Mouse (Mus musculus) liver, embryonic 13.5 days (tissue): ENCODE measurements around the gene Nphp3. TPM values are rescaled to one million over a fixed set of nuclear protein-coding genes. Genes with fewer than 3 reads are reported as not detected.

ENCODE experiments used
- ATAC-seq: fragments of 200-750 bp; cut with Nextera tagmentation; 2 replicates; pipeline ENCODE4 v1.8.0; 2017; ENCODE audit warnings: low read depth, mild to moderate bottlenecking, moderate number of reproducible peaks, moderate library complexity
- DNase-seq: peaks from one replicate; pipeline ENCODE4 v3.0.0; 2022
- H3K27ac ChIP-seq: fragments of 300-500 bp; sonication (generic); 2 replicates; pipeline ENCODE4 v1.5.1; 2015; ENCODE audit warnings: moderate library complexity, mild to moderate bottlenecking, inconsistent platforms
- H3K27me3 ChIP-seq: fragments of 300-500 bp; sonication (generic); 2 replicates; pipeline ENCODE4 v1.6.1; 2015; ENCODE audit warnings: mild to moderate bottlenecking, inconsistent platforms
- H3K36me3 ChIP-seq: fragments of 300-500 bp; sonication (generic); 2 replicates; pipeline ENCODE4 v1.6.1; 2015; ENCODE audit warnings: mild to moderate bottlenecking, inconsistent platforms
- H3K4me1 ChIP-seq: fragments of 300-500 bp; sonication (generic); replicated peaks from 2 replicates; pipeline ENCODE4 v1.6.1; 2015; ENCODE audit warnings: inconsistent platforms
- H3K4me2 ChIP-seq: fragments of 300-500 bp; sonication (generic); 2 replicates; pipeline ENCODE4 v1.6.1; 2015; ENCODE audit warnings: inconsistent platforms, mild to moderate bottlenecking, moderate library complexity
- H3K4me3 ChIP-seq: fragments of 300-500 bp; sonication (generic); replicated peaks from 2 replicates; pipeline ENCODE4 v1.5.1; 2015; ENCODE audit warnings: mild to moderate bottlenecking, inconsistent platforms
- H3K9ac ChIP-seq: fragments of 300-500 bp; sonication (generic); 2 replicates; pipeline ENCODE4 v1.6.1; 2015; ENCODE audit warnings: mild to moderate bottlenecking, inconsistent platforms
- H3K9me3 ChIP-seq: fragments of 300-500 bp; sonication (generic); replicated peaks from 2 replicates; pipeline ENCODE4 v1.6.1; 2016; ENCODE audit warnings: inconsistent platforms
- WGBS: fragments of 180-500 bp; shearing (Covaris S2); methylation state at CpG from one replicate; pipeline ENCODE4 v1.1.7; 2015; ENCODE audit not compliant: insufficient replicate concordance; 5-methylcytosine and 5-hydroxymethylcytosine counted together
- polyA plus RNA-seq: library from polyadenylated mRNA; unstranded; fragments of >200 nt; fragmentation: Nextera tagmentation; extraction: Ambion mirVana; gene quantifications from 2 replicates; pipeline ENCODE4 v1.2.1, GENCODE M21; 2015

The Nphp3 gene
- polyA plus RNA-seq, 1 experiment from 2014 or later: 0.99 TPM

DNA sequence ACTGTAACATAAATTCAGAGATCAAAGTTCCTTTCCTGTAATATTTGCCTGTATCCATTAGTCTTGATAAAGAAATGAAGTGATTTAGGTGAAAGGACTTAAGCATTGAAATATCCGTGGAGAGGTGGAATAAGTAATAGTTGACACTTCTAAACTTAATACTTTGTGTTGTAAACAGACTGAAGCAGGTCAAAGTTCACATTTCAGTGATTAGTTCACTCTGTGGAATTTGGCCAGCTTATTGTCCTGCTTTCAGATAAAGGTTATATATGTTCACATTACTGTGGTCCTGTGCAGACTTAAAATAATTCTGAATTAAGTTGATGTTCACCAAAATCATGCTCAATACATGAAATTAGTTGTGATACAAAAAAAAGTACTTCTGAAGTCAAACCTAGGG is 62.2 kb downstream of the Nphp3 start:
- ATAC-seq: no peak
- H3K9me3 ChIP-seq: no peaks in the 10 kb centered on the region
- peaks cover 14% of the 10 kb centered on the region for H3K36me3 ChIP-seq
- no peaks in the 10 kb centered on the region for H3K27me3 ChIP-seq
- 22% methylated on average over 1 of the region's 1 CpGs for WGBS
- no peak overlapping the region for H3K27ac ChIP-seq
- H3K4me2 ChIP-seq: peak overlapping the region; percentile 28
- DNase-seq: no peak
- H3K9ac ChIP-seq: no peak overlapping the region
- peaks cover 24% of the 10 kb centered on the region for H3K4me1 ChIP-seq
- H3K4me3 ChIP-seq: 0 out of 2 replicates have a peak overlapping the region, but pooled peaks have one; percentile 14

- no peak overlapping the region for H3K4me2 ChIP-seq
- no peak overlapping the region for H3K4me3 ChIP-seq
- H3K27me3 ChIP-seq: no peaks in the 10 kb centered on the region
- no peaks in the 10 kb centered on the region for H3K36me3 ChIP-seq
- H3K4me1 ChIP-seq: peaks cover 8% of the 10 kb centered on the region; the same call in 1 of the 2 replicates
- H3K9me3 ChIP-seq: no peaks in the 10 kb centered on the region
- 41% methylated on average over 4 of the region's 4 CpGs for WGBS
- H3K27ac ChIP-seq: no peak overlapping the region
- ATAC-seq (no peak), DNase-seq (no peak)
- no peak overlapping the region for H3K9ac ChIP-seq
Observed at GRCm38 (mm10) chr9:104070241-104070640, 67.9 kb downstream of the Nphp3 start.

- no peak overlapping the region for H3K4me3 ChIP-seq
- 46% methylated on average over 8 of the region's 8 CpGs for WGBS
- DNase-seq (no peak), ATAC-seq (peak; percentile 67)
- 0 out of 2 replicates have a peak, but pooled peaks cover under 1% of the 10 kb centered on the region for H3K36me3 ChIP-seq
- no peak overlapping the region for H3K4me2 ChIP-seq
- peaks cover 8% of the 10 kb centered on the region; the same call in 1 of the 2 replicates for H3K4me1 ChIP-seq
- no peaks in the 10 kb centered on the region for H3K9me3 ChIP-seq
- H3K9ac ChIP-seq: no peak overlapping the region
- peak overlapping the region; percentile 47; the same call in 1 of the 2 replicates for H3K27ac ChIP-seq
- H3K27me3 ChIP-seq: no peaks in the 10 kb centered on the region
Observed at GRCm38 (mm10) chr9:104070863-104071604, 68.7 kb downstream of the Nphp3 start.

DNA sequence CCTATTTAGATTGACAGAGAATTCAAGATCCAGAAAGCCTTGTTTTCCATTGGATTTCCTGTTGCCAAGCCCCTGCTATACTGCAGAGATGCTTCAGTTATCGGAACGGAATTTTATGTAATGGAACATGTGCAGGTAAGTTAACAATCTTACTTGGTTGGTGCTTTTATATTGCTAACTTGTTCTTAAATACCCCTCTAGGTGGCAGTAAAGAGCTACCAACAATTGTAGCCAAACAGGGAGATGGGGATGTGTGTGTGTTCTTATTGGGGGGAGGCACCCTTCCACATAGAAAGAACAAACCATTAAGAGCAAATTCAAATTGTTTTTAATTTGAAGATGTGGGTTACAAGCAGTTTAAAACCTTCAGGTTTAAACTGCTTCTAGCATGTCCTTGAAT is 73.5 kb downstream of the Nphp3 start:
- H3K27me3 ChIP-seq: no peaks in the 10 kb centered on the region
- H3K36me3 ChIP-seq: 0 out of 2 replicates have a peak, but pooled peaks cover 3% of the 10 kb centered on the region
- H3K9me3 ChIP-seq: no peaks in the 10 kb centered on the region
- no peak overlapping the region for H3K4me2 ChIP-seq
- no peak overlapping the region for H3K27ac ChIP-seq
- H3K4me1 ChIP-seq: peaks cover 5% of the 10 kb centered on the region; the same call in 1 of the 2 replicates
- ATAC-seq: no peak
- 50% methylated on average over 2 of the region's 2 CpGs for WGBS
- no peak overlapping the region for H3K4me3 ChIP-seq
- no peak overlapping the region for H3K9ac ChIP-seq
- DNase-seq: no peak

DNA sequence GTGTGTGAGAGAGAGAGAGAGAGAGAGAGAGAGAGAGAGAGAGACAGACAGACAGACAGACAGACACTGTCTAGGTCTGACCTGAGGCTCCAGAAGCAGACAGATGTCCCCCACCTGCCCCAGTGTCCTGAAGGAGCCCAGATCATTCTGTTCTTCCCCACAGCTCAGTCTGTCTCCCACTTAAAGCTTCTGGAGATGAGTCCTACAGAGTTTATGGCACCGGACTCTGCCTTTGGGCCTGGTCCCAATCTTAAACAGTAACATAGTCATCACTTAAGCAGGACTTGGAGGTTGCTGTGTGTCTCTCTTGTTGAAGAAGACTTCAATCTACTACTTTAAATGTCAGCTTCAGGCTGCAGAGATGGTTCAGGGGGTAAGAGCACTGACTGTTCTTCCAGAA is 76.4 kb downstream of the Nphp3 start:
- no peak overlapping the region for H3K4me2 ChIP-seq
- H3K27ac ChIP-seq: no peak overlapping the region
- ATAC-seq (no peak), DNase-seq (no peak)
- WGBS: 90% methylated on average over 1 of the region's 1 CpGs
- no peaks in the 10 kb centered on the region for H3K9me3 ChIP-seq
- peaks cover 11% of the 10 kb centered on the region; the same call in 1 of the 2 replicates for H3K36me3 ChIP-seq
- H3K4me3 ChIP-seq: no peak overlapping the region
- H3K4me1 ChIP-seq: no peaks in the 10 kb centered on the region
- no peaks in the 10 kb centered on the region for H3K27me3 ChIP-seq
- no peak overlapping the region for H3K9ac ChIP-seq

DNA sequence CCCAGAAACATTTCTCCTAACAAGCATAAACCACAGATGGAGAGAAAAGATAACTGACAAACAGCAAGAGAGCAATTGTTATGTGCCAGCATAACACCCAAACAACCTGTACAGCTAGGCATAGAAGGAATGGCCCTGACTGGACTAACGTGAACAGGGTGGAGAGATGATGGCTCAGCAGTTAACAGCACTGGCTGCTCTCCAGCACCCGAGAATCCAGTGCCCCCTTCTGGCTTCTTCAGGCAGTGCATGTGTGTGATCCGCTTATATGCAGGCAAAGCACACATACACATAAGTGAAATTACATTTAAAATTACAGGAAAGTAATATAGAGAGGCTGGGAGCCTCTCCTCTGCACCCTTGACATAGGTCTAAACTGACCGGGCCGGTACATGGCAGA is 77.0 kb downstream of the Nphp3 start:
- Histone ChIP-seq H3K4me1 (no peaks in the 10 kb centered on the region), H3K9ac (no peak overlapping the region), H3K27ac (no peak overlapping the region), H3K27me3 (no peaks in the 10 kb centered on the region), H3K4me2 (no peak overlapping the region), H3K9me3 (no peaks in the 10 kb centered on the region), H3K36me3 (peaks cover 16% of the 10 kb centered on the region; the same call in 1 of the 2 replicates), H3K4me3 (no peak overlapping the region)
- DNase-seq (peak; percentile 20), ATAC-seq (0 out of 2 replicates have a peak, but pooled peaks have one; percentile 59)
- WGBS: 46% methylated on average over 5 of the region's 5 CpGs

GRCm38 (mm10) chr9:104080038-104080437 is 77.7 kb downstream of the Nphp3 start:
- H3K4me3 ChIP-seq: no peak overlapping the region
- DNase-seq (no peak), ATAC-seq (no peak)
- H3K36me3 ChIP-seq: peaks cover 17% of the 10 kb centered on the region
- H3K9ac ChIP-seq: no peak overlapping the region
- no peak overlapping the region for H3K27ac ChIP-seq
- H3K4me2 ChIP-seq: no peak overlapping the region
- no peaks in the 10 kb centered on the region for H3K27me3 ChIP-seq
- H3K4me1 ChIP-seq: no peaks in the 10 kb centered on the region
- 61% methylated on average over 3 of the region's 3 CpGs for WGBS
- H3K9me3 ChIP-seq: no peaks in the 10 kb centered on the region

GRCm38 (mm10) chr9:104085730-104086429 is 83.5 kb downstream of the Nphp3 start:
- Histone ChIP-seq H3K4me1 (no peaks in the 10 kb centered on the region), H3K4me2 (no peak overlapping the region), H3K4me3 (no peak overlapping the region), H3K36me3 (peaks cover 15% of the 10 kb centered on the region), H3K9ac (no peak overlapping the region), H3K27me3 (no peaks in the 10 kb centered on the region), H3K27ac (no peak overlapping the region), H3K9me3 (no peaks in the 10 kb centered on the region)
- WGBS: 69% methylated on average over 4 of the region's 4 CpGs
- DNase-seq (no peak), ATAC-seq (no peak)

GRCm38 (mm10) chr9:104088555-104088954 is 86.2 kb downstream of the Nphp3 start:
- no peak overlapping the region for H3K4me2 ChIP-seq
- H3K9me3 ChIP-seq: no peaks in the 10 kb centered on the region
- no peaks in the 10 kb centered on the region for H3K27me3 ChIP-seq
- H3K9ac ChIP-seq: no peak overlapping the region
- no peak overlapping the region for H3K4me3 ChIP-seq
- H3K4me1 ChIP-seq: no peaks in the 10 kb centered on the region
- DNase-seq (no peak), ATAC-seq (no peak)
- H3K27ac ChIP-seq: no peak overlapping the region
- peaks cover 6% of the 10 kb centered on the region; the same call in 1 of the 2 replicates for H3K36me3 ChIP-seq
- WGBS: 63% methylated on average over 8 of the region's 8 CpGs

DNA sequence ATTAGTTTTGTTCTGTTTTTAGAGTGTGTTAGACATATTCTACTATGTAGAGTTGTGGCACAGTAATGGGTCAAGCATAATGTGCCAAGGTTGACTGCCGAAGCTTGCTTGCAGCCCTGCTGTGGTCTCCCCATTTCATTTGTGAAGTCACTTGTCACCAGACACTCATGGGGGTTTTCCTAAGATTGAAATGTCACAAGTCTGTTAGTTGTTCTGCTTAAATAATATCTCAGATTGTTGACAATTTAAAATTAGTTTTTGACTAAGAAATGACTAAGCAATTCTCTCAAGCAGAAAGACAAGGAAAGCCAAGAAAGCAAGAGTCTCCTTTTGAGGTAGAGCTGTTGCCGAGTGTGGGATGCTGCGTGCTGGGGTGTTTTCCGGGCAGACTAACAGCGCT is 90.6 kb downstream of the Nphp3 start:
- no peak overlapping the region for H3K4me3 ChIP-seq
- no peaks in the 10 kb centered on the region for H3K9me3 ChIP-seq
- no peak overlapping the region for H3K9ac ChIP-seq
- no peaks in the 10 kb centered on the region for H3K4me1 ChIP-seq
- no peak overlapping the region for H3K4me2 ChIP-seq
- H3K27me3 ChIP-seq: no peaks in the 10 kb centered on the region
- 83% methylated on average over 5 of the region's 5 CpGs for WGBS
- DNase-seq: no peak
- no peak for ATAC-seq
- H3K27ac ChIP-seq: no peak overlapping the region
- 0 out of 2 replicates have a peak, but pooled peaks cover 5% of the 10 kb centered on the region for H3K36me3 ChIP-seq
